Mouse (Mus musculus) spleen, adult 2 months (tissue): ENCODE data around the gene AL607142.1.

Experiments used
- CTCF ChIP-seq: fragments of 200-500 bp; IDR thresholded peaks from 2 replicates; pipeline ENCODE4 v1.5.1; 2011; ENCODE audit warnings: mild to moderate bottlenecking, inconsistent platforms; ENCODE audit not compliant: insufficient read depth, insufficient read length, insufficient replicate concordance; ENCODE audit errors: extremely low read depth
- POLR2A ChIP-seq: fragments of 200-500 bp; IDR thresholded peaks from 2 replicates; pipeline ENCODE4 v1.6.1; 2011; ENCODE audit warnings: low read depth, low read length, inconsistent platforms

DNA sequence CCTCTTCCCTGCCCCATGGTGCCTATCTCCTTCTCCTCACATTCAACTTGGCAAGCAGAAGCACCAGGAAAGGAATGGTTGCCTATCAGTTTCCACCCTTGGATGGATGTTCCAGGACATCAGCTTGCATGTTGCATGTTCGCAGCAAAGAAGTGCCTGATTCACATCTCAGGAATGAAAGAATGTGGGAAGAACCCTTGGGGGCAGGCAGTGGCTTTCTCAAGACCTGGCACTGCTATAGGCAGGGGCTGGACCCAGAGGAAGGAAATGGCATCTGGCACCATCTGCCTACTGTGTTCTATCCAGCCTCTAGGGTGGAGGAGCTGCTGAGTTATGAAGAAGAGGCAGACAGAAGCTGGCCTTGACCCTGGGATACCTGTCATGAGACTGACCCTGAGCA, 34.9 kb upstream of the AL607142.1 start:
- TF ChIP-seq CTCF (no peak), POLR2A (no peak)
